Mouse (Mus musculus): ENCODE measurements around the gene Sprr2e. TPM values are rescaled to one million over a fixed set of nuclear protein-coding genes. Genes with fewer than 3 reads are reported as not detected.

Sprr2e gene
- total and polyA plus RNA-seq, 3 experiments = not detected

DNA sequence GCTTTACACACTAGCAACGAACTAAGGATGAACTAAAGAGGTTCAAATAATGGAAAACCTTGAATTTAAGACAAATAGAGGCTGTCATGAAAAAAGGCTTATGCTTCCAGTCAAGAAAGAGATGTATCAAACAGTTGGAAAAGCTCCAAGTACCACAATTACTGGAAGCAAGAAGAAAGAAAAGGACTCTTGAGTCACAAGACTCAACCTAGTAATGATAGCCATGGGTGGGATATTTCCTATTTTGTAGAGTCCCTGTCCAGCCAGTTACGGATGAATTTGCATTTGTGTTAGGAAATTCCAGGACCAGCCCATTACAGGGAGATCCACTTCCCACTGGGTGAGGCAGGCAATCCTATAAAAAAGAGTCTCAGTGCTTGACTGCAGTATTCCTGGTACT is 35.6 kb upstream of the Sprr2e start, which contains the start of gene Sprr2b:
Sprr2b (plus strand) TSS at position 301 of the 400 bp plus-strand sequence.
- Histone ChIP-seq H3K36me3 (ENCODE audit: control insufficient read depth in 1 of 2, insufficient read depth in 2 of 2, low read length in 2 of 2) (no peaks in the 10 kb centered on the region), H3K4me1 (ENCODE audit: control insufficient read depth in 1 of 2, insufficient read depth in 2 of 2, low read length in 2 of 2) (no peaks in the 10 kb centered on the region)

DNA sequence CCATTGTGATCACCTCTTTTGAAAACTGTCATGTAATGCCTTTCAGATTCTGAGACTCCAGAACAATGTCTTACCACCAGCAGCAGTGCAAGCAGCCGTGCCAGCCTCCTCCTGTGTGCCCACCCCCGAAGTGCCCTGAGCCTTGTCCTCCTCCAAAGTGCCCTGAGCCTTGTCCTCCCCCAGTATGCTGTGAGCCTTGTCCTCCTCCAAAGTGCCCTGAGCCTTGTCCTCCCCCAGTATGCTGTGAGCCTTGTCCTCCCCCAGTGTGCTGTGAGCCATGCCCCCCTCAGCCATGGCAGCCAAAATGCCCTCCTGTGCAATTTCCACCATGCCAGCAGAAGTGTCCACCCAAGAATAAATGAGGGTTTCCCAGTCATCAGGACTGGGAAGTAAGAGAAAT is 34.6 kb upstream of the Sprr2e start:
- Histone ChIP-seq H3K36me3 (ENCODE audit: control insufficient read depth in 1 of 2, insufficient read depth in 2 of 2, low read length in 2 of 2) (no peaks in the 10 kb centered on the region), H3K27me3 (ENCODE audit: control insufficient read depth in 1 of 2, insufficient read depth in 2 of 2, low read length in 2 of 2) (no peaks in the 10 kb centered on the region), H3K4me3 (ENCODE audit: control insufficient read depth in 1 of 2, insufficient read depth in 1 of 2, low read depth in 2 of 2, low read length in 2 of 2) (no peak overlapping the region), H3K9ac (ENCODE audit: control insufficient read depth, low read depth, low read length, poor library complexity, severe bottlenecking) (no peak overlapping the region), H3K27ac (ENCODE audit: control insufficient read depth, low read depth, low read length) (no peak overlapping the region), H3K79me2 (ENCODE audit: control insufficient read depth, insufficient read depth, low read length, poor library complexity) (no peaks in the 10 kb centered on the region), H3K4me1 (ENCODE audit: control insufficient read depth in 1 of 2, insufficient read depth in 2 of 2, low read length in 2 of 2) (no peaks in the 10 kb centered on the region), H3K9me3 (replicated peaks; ENCODE audit: insufficient read depth, low read length) (no peaks in the 10 kb centered on the region)
- no peak for DNase-seq (ENCODE audit: low read depth, low spot score)
- no peak for TF ChIP-seq TAL1 (IDR thresholded peaks at IDR 0.05; ENCODE audit: low read length)
- TF ChIP-seq RCOR1 (IDR thresholded peaks at IDR 0.05; ENCODE audit: low read depth, low read length) = no peak
- TF ChIP-seq MEF2A (IDR thresholded peaks at IDR 0.05; ENCODE audit: extremely low read depth, insufficient replicate concordance, low read depth, low read length, poor library complexity, severe bottlenecking) = no peak
- no peak for TF ChIP-seq MYB (IDR thresholded peaks at IDR 0.05; ENCODE audit: low read depth, low read length)
- TF ChIP-seq EP300 (IDR thresholded peaks at IDR 0.05; ENCODE audit: low read depth in 1 of 2, low read length in 2 of 2) = no peak
- TF ChIP-seq ZMIZ1 (IDR thresholded peaks at IDR 0.05; ENCODE audit: low read depth, low read length) = no peak
- TF ChIP-seq ZNF384 (IDR thresholded peaks at IDR 0.05; ENCODE audit: low read depth, low read length) = no peak
- TF ChIP-seq E2F4 (IDR thresholded peaks at IDR 0.05; ENCODE audit: borderline replicate concordance, low read depth, low read length) = no peak
- no peak for TF ChIP-seq ETS1 (IDR thresholded peaks at IDR 0.05; ENCODE audit: low read depth, low read length)
- no peak for TF ChIP-seq POLR2A (IDR thresholded peaks at IDR 0.05; ENCODE audit: control insufficient read depth in 1 of 2, insufficient read depth in 1 of 2, low read depth in 1 of 2, low read length in 2 of 2, poor library complexity in 1 of 2)
- no peak for TF ChIP-seq NRF1 (IDR thresholded peaks at IDR 0.05; ENCODE audit: insufficient read depth, low read depth, low read length, poor library complexity, severe bottlenecking)
- TF ChIP-seq MAX (IDR thresholded peaks at IDR 0.05; ENCODE audit: low read length) = no peak
- no peak for TF ChIP-seq USF2 (IDR thresholded peaks at IDR 0.05; ENCODE audit: borderline replicate concordance in 1 of 2, insufficient read depth in 1 of 2, low read depth in 1 of 2, low read length in 2 of 2)
- no peak for TF ChIP-seq POLR2AphosphoS5 (IDR thresholded peaks at IDR 0.05; ENCODE audit: borderline replicate concordance, low read depth, low read length)

More for the DNA sequence above, 35.6 kb upstream of the Sprr2e start, which contains the start of gene Sprr2b:
- TF ChIP-seq POLR2AphosphoS5 (IDR thresholded peaks at IDR 0.05; ENCODE audit: borderline replicate concordance, low read depth, low read length) (no peak), RCOR1 (IDR thresholded peaks at IDR 0.05; ENCODE audit: low read depth, low read length) (no peak), EP300 (IDR thresholded peaks at IDR 0.05; ENCODE audit: low read depth in 1 of 2, low read length in 2 of 2) (no peak), TBP (IDR thresholded peaks at IDR 0.05; ENCODE audit: low read depth, low read length) (no peak), ZC3H11A (IDR thresholded peaks at IDR 0.05; ENCODE audit: low read depth, low read length) (no peak), ELF1 (IDR thresholded peaks at IDR 0.05; ENCODE audit: low read depth, low read length) (no peak), ZMIZ1 (IDR thresholded peaks at IDR 0.05; ENCODE audit: low read depth, low read length) (no peak), GABPA (IDR thresholded peaks at IDR 0.05; ENCODE audit: low read depth, low read length) (no peak), USF2 (IDR thresholded peaks at IDR 0.05; ENCODE audit: borderline replicate concordance in 1 of 2, insufficient read depth in 1 of 2, low read depth in 1 of 2, low read length in 2 of 2) (no peak), KAT2A (conservative IDR thresholded peaks at IDR 0.05; ENCODE audit: low read depth, low read length) (no peak), CTCF (IDR thresholded peaks at IDR 0.05 in 2 of 3, conservative IDR thresholded peaks at IDR 0.05 in 1 of 3; ENCODE audit: control insufficient read depth in 1 of 3, insufficient read depth in 1 of 3, low read depth in 2 of 3, low read length in 3 of 3, poor library complexity in 1 of 3, severe bottlenecking in 1 of 3) (no peak), NELFE (IDR thresholded peaks at IDR 0.05; ENCODE audit: low read depth, low read length) (no peak), ETS1 (IDR thresholded peaks at IDR 0.05; ENCODE audit: low read depth, low read length) (no peak), BHLHE40 (IDR thresholded peaks at IDR 0.05; ENCODE audit: borderline replicate concordance, low read depth, low read length) (no peak), POLR2AphosphoS2 (IDR thresholded peaks at IDR 0.05; ENCODE audit: low read length) (no peak), MYB (IDR thresholded peaks at IDR 0.05; ENCODE audit: low read depth, low read length) (no peak), TAL1 (IDR thresholded peaks at IDR 0.05; ENCODE audit: low read length) (no peak), USF1 (IDR thresholded peaks at IDR 0.05; ENCODE audit: low read depth, low read length) (no peak), SIN3A (IDR thresholded peaks at IDR 0.05; ENCODE audit: low read length) (no peak)
- Histone ChIP-seq H3K79me2 (ENCODE audit: control insufficient read depth, insufficient read depth, low read length, poor library complexity) (no peaks in the 10 kb centered on the region), H3K27me3 (ENCODE audit: control insufficient read depth in 1 of 2, insufficient read depth in 2 of 2, low read length in 2 of 2) (no peaks in the 10 kb centered on the region), H3K9ac (ENCODE audit: control insufficient read depth, low read depth, low read length, poor library complexity, severe bottlenecking) (no peak within 1 kb of the TSS), H3K9me3 (replicated peaks; ENCODE audit: insufficient read depth, low read length) (no peaks in the 10 kb centered on the region), H3K27ac (ENCODE audit: control insufficient read depth, low read depth, low read length) (no peak within 1 kb of the TSS), H3K4me3 (ENCODE audit: control insufficient read depth in 1 of 2, insufficient read depth in 1 of 2, low read depth in 2 of 2, low read length in 2 of 2) (no peak within 1 kb of the TSS)
- DNase-seq (ENCODE audit: low read depth, low spot score) = no peak

Data from MEL (cell line).